Mouse (Mus musculus): ENCODE results near the gene Ccdc137. TPM values are rescaled to one million over a fixed set of nuclear protein-coding genes. Genes with fewer than 3 reads are reported as not detected.

The Ccdc137 gene
- polyA plus RNA-seq, 1 experiment from 2014 or later, result 26.4 TPM

- H3K4me3 ChIP-seq (ENCODE audit: low read depth, low read length), result peak within 1 kb of the TSS; percentile 99
- ATAC-seq (ENCODE audit: insufficient read depth, low FRiP score, low TSS enrichment) (peak; percentile 81), DNase-seq (ENCODE audit: low spot score) (peak; percentile 94)
- peaks cover 6% of the 10 kb centered on the region for H3K36me3 ChIP-seq (ENCODE audit: control insufficient read depth, insufficient read depth, low read length)
- H3K4me1 ChIP-seq (ENCODE audit: control insufficient read depth, insufficient read depth, low read length), result peaks cover 12% of the 10 kb centered on the region
- H3K9me3 ChIP-seq (ENCODE audit: control insufficient read depth, low read length), result no peaks in the 10 kb centered on the region
- H3K9ac ChIP-seq (ENCODE audit: low read length), result peak within 1 kb of the TSS; percentile 98
- H3K27ac ChIP-seq (ENCODE audit: low read depth, low read length), result peak within 1 kb of the TSS; percentile 64; the same call in 1 of the 2 replicates
- H3K27me3 ChIP-seq (ENCODE audit: control insufficient read depth, insufficient read depth, low read length), result no peaks in the 10 kb centered on the region
- whole genome bisulfite sequencing, result under 1% methylated on average over 55 of the region's 77 CpGs
- peak within 1 kb of the TSS; percentile 75 for H3K4me2 ChIP-seq (ENCODE audit: low read depth)
Observed at GRCm38 (mm10) chr11:120437152-120437856, 20.6 kb upstream of the Ccdc137 start, which contains the start of gene Nploc4. Gene Nploc4, minus strand, starts transcription at chr11:120437708.

DNA sequence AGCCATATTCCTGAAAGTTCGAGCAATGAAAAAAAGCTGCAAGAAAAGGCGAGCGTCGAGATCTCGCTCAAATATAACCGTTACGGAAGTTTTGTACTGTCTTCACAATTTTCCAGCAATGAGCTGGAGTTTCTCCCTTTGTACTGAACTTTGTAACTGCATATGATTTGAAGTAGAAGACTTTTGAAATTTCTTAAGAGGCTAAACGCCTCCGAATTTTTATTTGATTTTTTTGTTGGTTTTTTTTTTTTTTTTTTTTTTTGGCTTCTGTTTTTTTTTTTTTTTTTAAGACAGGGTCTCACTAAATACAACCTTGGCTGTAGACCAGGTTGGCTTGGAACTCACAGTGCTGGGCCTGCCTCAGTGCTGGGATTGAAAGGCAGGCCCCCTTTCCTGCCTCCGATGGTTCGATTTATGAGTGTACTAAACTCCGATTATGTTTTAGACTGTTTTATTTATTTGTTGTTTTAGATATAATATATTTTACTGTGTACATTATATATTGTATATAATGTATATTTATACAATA, 20.0 kb upstream of the Ccdc137 start:
- DNase-seq (ENCODE audit: low spot score), result no peak
- no peak overlapping the region; the same call in 1 of the 2 replicates for H3K27ac ChIP-seq (ENCODE audit: low read depth, low read length)
- H3K9me3 ChIP-seq (ENCODE audit: control insufficient read depth, low read length), result no peaks in the 10 kb centered on the region
- H3K4me2 ChIP-seq (ENCODE audit: low read depth), result peak overlapping the region; percentile 75
- peaks cover 12% of the 10 kb centered on the region for H3K4me1 ChIP-seq (ENCODE audit: control insufficient read depth, insufficient read depth, low read length)
- no peak for ATAC-seq (ENCODE audit: insufficient read depth, low FRiP score, low TSS enrichment)
- peaks cover 4% of the 10 kb centered on the region for H3K36me3 ChIP-seq (ENCODE audit: control insufficient read depth, insufficient read depth, low read length)
- peak overlapping the region; percentile 98 for H3K9ac ChIP-seq (ENCODE audit: low read length)
- WGBS, result 32% methylated on average over 12 of the region's 12 CpGs
- H3K27me3 ChIP-seq (ENCODE audit: control insufficient read depth, insufficient read depth, low read length), result no peaks in the 10 kb centered on the region
- H3K4me3 ChIP-seq (ENCODE audit: low read depth, low read length), result peak overlapping the region; percentile 99

GRCm38 (mm10) chr11:120442344-120442743, 15.6 kb upstream of the Ccdc137 start, which contains the start of gene Tspan10:
Gene Tspan10, plus strand, starts transcription at chr11:120442644.
- no peak within 1 kb of the TSS for H3K9ac ChIP-seq (ENCODE audit: low read length)
- ATAC-seq (ENCODE audit: insufficient read depth, low FRiP score, low TSS enrichment) (no peak), DNase-seq (ENCODE audit: low spot score) (no peak)
- H3K27me3 ChIP-seq (ENCODE audit: control insufficient read depth, insufficient read depth, low read length), result no peaks in the 10 kb centered on the region
- no peaks in the 10 kb centered on the region for H3K9me3 ChIP-seq (ENCODE audit: control insufficient read depth, low read length)
- no peaks in the 10 kb centered on the region for H3K36me3 ChIP-seq (ENCODE audit: control insufficient read depth, insufficient read depth, low read length)
- WGBS, result 82% methylated on average over 3 of the region's 3 CpGs
- no peak within 1 kb of the TSS for H3K27ac ChIP-seq (ENCODE audit: low read depth, low read length)
- H3K4me1 ChIP-seq (ENCODE audit: control insufficient read depth, insufficient read depth, low read length), result no peaks in the 10 kb centered on the region
- H3K4me3 ChIP-seq (ENCODE audit: low read depth, low read length), result no peak within 1 kb of the TSS
- H3K4me2 ChIP-seq (ENCODE audit: low read depth), result no peak within 1 kb of the TSS

DNA sequence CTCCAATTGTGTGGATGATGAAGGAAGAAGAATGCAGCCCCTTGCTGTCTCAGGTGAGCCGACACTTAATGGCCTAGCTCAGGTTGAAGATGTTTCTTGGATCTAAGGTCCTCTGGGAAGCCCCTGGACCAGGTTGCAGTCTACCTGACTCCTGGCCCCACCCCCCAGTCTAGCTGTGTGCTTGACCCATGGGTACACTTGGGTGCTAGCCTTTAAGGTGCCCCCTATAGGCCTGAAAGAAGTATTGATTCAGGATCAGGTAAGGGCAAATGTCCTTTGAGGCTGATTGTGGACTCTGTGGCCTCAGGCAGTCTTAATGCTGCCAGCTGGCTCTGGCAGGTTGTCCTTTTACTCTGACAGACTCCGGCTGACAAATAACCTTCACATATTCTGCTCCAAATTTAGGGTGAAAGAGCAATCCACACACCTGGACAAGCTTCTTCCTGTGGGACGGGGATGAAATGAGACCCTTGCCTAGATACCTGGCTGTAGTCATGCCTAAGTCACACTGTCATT, 15.1 kb upstream of the Ccdc137 start:
- no peak for ATAC-seq (ENCODE audit: insufficient read depth, low FRiP score, low TSS enrichment)
- Histone ChIP-seq H3K4me1 (ENCODE audit: control insufficient read depth, insufficient read depth, low read length) (no peaks in the 10 kb centered on the region), H3K9me3 (ENCODE audit: control insufficient read depth, low read length) (no peaks in the 10 kb centered on the region), H3K27ac (ENCODE audit: low read depth, low read length) (no peak overlapping the region), H3K27me3 (ENCODE audit: control insufficient read depth, insufficient read depth, low read length) (no peaks in the 10 kb centered on the region), H3K4me3 (ENCODE audit: low read depth, low read length) (no peak overlapping the region), H3K4me2 (ENCODE audit: low read depth) (no peak overlapping the region), H3K9ac (ENCODE audit: low read length) (no peak overlapping the region), H3K36me3 (ENCODE audit: control insufficient read depth, insufficient read depth, low read length) (no peaks in the 10 kb centered on the region)
- 85% methylated on average over 3 of the region's 3 CpGs for whole genome bisulfite sequencing
- no peak for DNase-seq (ENCODE audit: low spot score)

- Histone ChIP-seq H3K36me3 (ENCODE audit: control insufficient read depth, insufficient read depth, low read length) (no peaks in the 10 kb centered on the region), H3K4me3 (ENCODE audit: low read depth, low read length) (no peak overlapping the region), H3K9ac (ENCODE audit: low read length) (no peak overlapping the region), H3K4me2 (ENCODE audit: low read depth) (no peak overlapping the region), H3K27me3 (ENCODE audit: control insufficient read depth, insufficient read depth, low read length) (no peaks in the 10 kb centered on the region), H3K4me1 (ENCODE audit: control insufficient read depth, insufficient read depth, low read length) (no peaks in the 10 kb centered on the region), H3K27ac (ENCODE audit: low read depth, low read length) (no peak overlapping the region), H3K9me3 (ENCODE audit: control insufficient read depth, low read length) (no peaks in the 10 kb centered on the region)
- WGBS, result 74% methylated on average over 6 of the region's 6 CpGs
- DNase-seq (ENCODE audit: low spot score) (no peak), ATAC-seq (ENCODE audit: insufficient read depth, low FRiP score, low TSS enrichment) (no peak)
Observed at GRCm38 (mm10) chr11:120444106-120444505, 13.8 kb upstream of the Ccdc137 start.

DNA sequence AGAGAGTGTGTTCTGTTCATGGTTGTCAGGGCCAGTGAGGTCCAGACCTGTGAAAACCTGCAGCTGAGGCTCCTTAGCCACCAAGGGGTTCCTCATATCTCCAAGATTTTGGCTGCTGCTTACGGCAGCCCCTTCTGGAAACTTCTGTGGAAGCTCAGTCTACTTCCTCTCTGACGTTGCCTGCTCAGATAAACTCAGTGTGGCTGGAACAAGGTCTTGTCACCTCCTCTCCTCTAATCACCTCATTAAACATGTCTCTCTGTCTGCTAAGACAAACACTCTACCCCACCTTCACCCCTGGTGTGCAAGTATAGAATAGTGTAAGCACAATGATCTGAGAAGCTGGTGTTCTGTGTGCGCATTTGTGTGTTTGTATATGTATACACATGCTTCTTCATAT, 12.4 kb upstream of the Ccdc137 start:
- Histone ChIP-seq H3K9ac (ENCODE audit: low read length) (no peak overlapping the region), H3K27me3 (ENCODE audit: control insufficient read depth, insufficient read depth, low read length) (no peaks in the 10 kb centered on the region), H3K4me3 (ENCODE audit: low read depth, low read length) (no peak overlapping the region), H3K27ac (ENCODE audit: low read depth, low read length) (no peak overlapping the region), H3K36me3 (ENCODE audit: control insufficient read depth, insufficient read depth, low read length) (no peaks in the 10 kb centered on the region), H3K9me3 (ENCODE audit: control insufficient read depth, low read length) (no peaks in the 10 kb centered on the region), H3K4me2 (ENCODE audit: low read depth) (no peak overlapping the region), H3K4me1 (ENCODE audit: control insufficient read depth, insufficient read depth, low read length) (no peaks in the 10 kb centered on the region)
- WGBS, result 74% methylated on average over 3 of the region's 3 CpGs
- no peak for ATAC-seq (ENCODE audit: insufficient read depth, low FRiP score, low TSS enrichment)
- no peak for DNase-seq (ENCODE audit: low spot score)

DNA sequence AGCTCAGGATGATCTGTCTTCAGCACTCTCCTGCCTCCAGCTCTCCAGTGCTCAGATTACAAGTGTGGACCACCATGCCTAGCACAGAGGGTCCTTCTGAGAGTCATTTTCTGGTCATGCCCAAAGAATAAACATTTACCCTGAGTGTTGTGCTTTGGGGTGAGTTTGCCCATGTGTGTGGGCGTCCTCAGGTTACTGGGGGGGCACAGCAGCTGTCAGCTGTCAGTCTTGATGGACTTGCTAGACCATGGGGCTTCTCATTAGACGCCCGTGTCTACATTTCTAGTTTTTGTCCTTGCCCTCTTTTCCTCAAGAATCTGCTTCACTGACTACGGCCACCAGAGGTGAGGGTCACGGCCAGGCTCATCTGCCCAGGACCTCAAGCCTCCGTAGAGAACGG, 10.7 kb upstream of the Ccdc137 start:
- Histone ChIP-seq H3K27ac (ENCODE audit: low read depth, low read length) (no peak overlapping the region), H3K27me3 (ENCODE audit: control insufficient read depth, insufficient read depth, low read length) (no peaks in the 10 kb centered on the region), H3K4me1 (ENCODE audit: control insufficient read depth, insufficient read depth, low read length) (no peaks in the 10 kb centered on the region), H3K36me3 (ENCODE audit: control insufficient read depth, insufficient read depth, low read length) (no peaks in the 10 kb centered on the region), H3K4me2 (ENCODE audit: low read depth) (no peak overlapping the region), H3K9ac (ENCODE audit: low read length) (no peak overlapping the region), H3K9me3 (ENCODE audit: control insufficient read depth, low read length) (no peaks in the 10 kb centered on the region), H3K4me3 (ENCODE audit: low read depth, low read length) (no peak overlapping the region)
- DNase-seq (ENCODE audit: low spot score) (no peak), ATAC-seq (ENCODE audit: insufficient read depth, low FRiP score, low TSS enrichment) (no peak)
- 84% methylated on average over 7 of the region's 7 CpGs for WGBS

DNA sequence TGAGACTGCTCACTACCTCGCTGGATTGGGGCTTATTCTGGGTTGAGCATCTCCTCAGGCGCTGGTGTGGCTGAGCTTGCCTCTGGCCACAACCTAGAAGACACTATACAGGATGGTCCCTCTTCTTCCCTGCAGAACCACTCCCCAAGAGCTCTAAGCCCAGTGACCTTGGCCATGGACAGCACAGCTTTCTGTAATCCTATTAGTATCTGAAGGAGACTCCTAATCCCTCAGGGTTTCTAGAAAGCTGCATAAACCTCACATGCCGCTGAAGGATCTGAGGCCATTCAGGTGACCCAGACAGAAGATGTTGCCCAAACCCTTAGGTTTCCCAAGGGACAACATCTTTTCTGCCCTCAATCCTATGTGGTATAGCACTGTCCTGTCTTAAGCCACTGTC, 5.7 kb upstream of the Ccdc137 start:
- no peak for DNase-seq (ENCODE audit: low spot score)
- H3K4me2 ChIP-seq (ENCODE audit: low read depth), result no peak overlapping the region
- no peak overlapping the region for H3K9ac ChIP-seq (ENCODE audit: low read length)
- WGBS, result 72% methylated on average over 3 of the region's 3 CpGs
- H3K36me3 ChIP-seq (ENCODE audit: control insufficient read depth, insufficient read depth, low read length), result no peaks in the 10 kb centered on the region
- H3K4me1 ChIP-seq (ENCODE audit: control insufficient read depth, insufficient read depth, low read length), result 0 out of 2 replicates have a peak, but pooled peaks cover 1% of the 10 kb centered on the region
- H3K27ac ChIP-seq (ENCODE audit: low read depth, low read length), result no peak overlapping the region
- no peak for ATAC-seq (ENCODE audit: insufficient read depth, low FRiP score, low TSS enrichment)
- no peaks in the 10 kb centered on the region for H3K9me3 ChIP-seq (ENCODE audit: control insufficient read depth, low read length)
- no peak overlapping the region for H3K4me3 ChIP-seq (ENCODE audit: low read depth, low read length)
- H3K27me3 ChIP-seq (ENCODE audit: control insufficient read depth, insufficient read depth, low read length), result no peaks in the 10 kb centered on the region

- WGBS, result 83% methylated on average over 4 of the region's 4 CpGs
- ATAC-seq (ENCODE audit: insufficient read depth, low FRiP score, low TSS enrichment) (no peak), DNase-seq (ENCODE audit: low spot score) (no peak)
- H3K9ac ChIP-seq (ENCODE audit: low read length), result no peak within 1 kb of the TSS
- no peak within 1 kb of the TSS for H3K27ac ChIP-seq (ENCODE audit: low read depth, low read length)
- H3K4me3 ChIP-seq (ENCODE audit: low read depth, low read length), result no peak within 1 kb of the TSS
- H3K27me3 ChIP-seq (ENCODE audit: control insufficient read depth, insufficient read depth, low read length), result no peaks in the 10 kb centered on the region
- no peaks in the 10 kb centered on the region for H3K9me3 ChIP-seq (ENCODE audit: control insufficient read depth, low read length)
- H3K4me1 ChIP-seq (ENCODE audit: control insufficient read depth, insufficient read depth, low read length), result 0 out of 2 replicates have a peak, but pooled peaks cover 4% of the 10 kb centered on the region
- H3K36me3 ChIP-seq (ENCODE audit: control insufficient read depth, insufficient read depth, low read length), result no peaks in the 10 kb centered on the region
- H3K4me2 ChIP-seq (ENCODE audit: low read depth), result no peak within 1 kb of the TSS
Observed at GRCm38 (mm10) chr11:120453306-120453705, 4.6 kb upstream of the Ccdc137 start, which contains the start of gene Pde6g. Gene Pde6g, minus strand, starts transcription at chr11:120453500.
